In the genomic region with DNA sequence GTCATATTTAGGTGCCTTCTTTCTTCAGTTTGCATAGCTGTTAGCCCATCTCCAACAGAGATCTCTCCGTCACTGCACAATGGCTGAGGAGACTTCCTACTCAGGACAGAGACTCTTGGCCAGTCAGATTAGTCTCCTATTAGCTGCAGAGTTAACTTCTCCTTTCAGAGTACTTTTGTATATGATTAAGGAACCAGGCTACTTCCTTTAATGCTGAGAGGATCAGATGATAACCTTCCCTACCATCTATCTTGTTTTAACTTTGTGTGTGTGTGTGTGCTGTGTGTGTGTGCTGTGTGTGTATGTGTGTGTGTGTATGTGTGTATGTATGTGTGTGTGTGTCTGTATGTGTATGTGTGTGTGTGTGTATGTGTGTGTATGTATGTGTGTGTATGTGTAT, we compare ENCODE assay signal across 21 mouse cellular contexts. TPM values are rescaled to one million over a fixed set of nuclear protein-coding genes. Genes with fewer than 3 reads are reported as not detected.
"Had no signal": no experiment of that assay in that cellular context is flagged by ENCODE, and none has a peak within 500 bp of the region (broad histone marks: within the 10 kb centered on the region; RNA-seq: fewer than 3 reads in every experiment).

No protein-coding gene starts in this region.

- H3K9me3 ChIP-seq: limb, embryonic 13.5 days; midbrain, embryonic 12.5 days; stomach, embryonic 15.5 days had no signal

- H3K27me3 ChIP-seq: limb, embryonic 13.5 days; stomach, embryonic 15.5 days had no signal

- DNase-seq: kidney, adult 8-10 months; kidney, postnatal 36 days; layer of hippocampus, adult 9-11 months; left cerebral cortex, postnatal 4 days; lung, adult 18-20 months; lung, postnatal 4 days; right cerebral cortex, postnatal 4 days; spleen, adult 18-20 months; thymus, adult 2 months; thymus, postnatal 25 days had no signal

- H3K4me1 ChIP-seq: limb, embryonic 13.5 days; midbrain, embryonic 12.5 days; stomach, embryonic 15.5 days had no signal

- H3K4me2 ChIP-seq: limb, embryonic 13.5 days; midbrain, embryonic 12.5 days; stomach, embryonic 15.5 days had no signal

- H3K36me3 ChIP-seq: limb, embryonic 13.5 days; midbrain, embryonic 12.5 days; stomach, embryonic 15.5 days had no signal

- H3K4me3 ChIP-seq: limb, embryonic 13.5 days; midbrain, embryonic 12.5 days; stomach, embryonic 15.5 days had no signal

- H3K9ac ChIP-seq: limb, embryonic 13.5 days; liver, embryonic 14.5 days; midbrain, embryonic 12.5 days; stomach, embryonic 15.5 days had no signal

- H3K27ac ChIP-seq: limb, embryonic 13.5 days; liver, embryonic 14.5 days; midbrain, embryonic 12.5 days; stomach, embryonic 15.5 days had no signal

- ATAC-seq: intestine, postnatal 0 days; midbrain, embryonic 16.5 days had no signal

RNA-seq across cellular contexts. Expression of a gene that starts 5.3 kb away (rescaled TPM):
- total RNA-seq: megakaryocyte-erythroid progenitor cell, adult 5-6 weeks had no signal

RNA-seq across cellular contexts. Expression of a gene that starts 10.1 kb away (rescaled TPM):
- total RNA-seq: megakaryocyte-erythroid progenitor cell, adult 5-6 weeks had no signal
- polyA plus RNA-seq: neural tube, embryonic 14.5 days had no signal

RNA-seq across cellular contexts. Expression of a gene that starts 29.3 kb away (rescaled TPM):
- polyA plus RNA-seq: neural tube, embryonic 14.5 days; testis, adult 2 months had no signal

RNA-seq across cellular contexts. Expression of a gene that starts 40.3 kb away (rescaled TPM):
- total RNA-seq: layer of hippocampus, adult 18-20 months; left cerebral cortex, postnatal 4 days had no signal
- polyA plus RNA-seq: kidney, embryonic 16.5 days; limb, embryonic 13.5 days; liver, embryonic 14.5 days; midbrain, embryonic 12.5 days; midbrain, embryonic 16.5 days had no signal
